Mouse (Mus musculus) MEL (cell line): ENCODE measurements around the gene Wnt7b. TPM values are rescaled to one million over a fixed set of nuclear protein-coding genes. Genes with fewer than 3 reads are reported as not detected.
A peak's percentile ranks its signal among the peaks of the same experiment; 100 is the strongest.

Experiments
- DNase-seq: peaks from one replicate; pipeline ENCODE4 v3.0.0; 2011; ENCODE audit warnings: low read depth, low spot score
- H3K27ac ChIP-seq: 2 replicates; pipeline ENCODE4 v1.5.1; 2012; ENCODE audit warnings: low read depth, mild to moderate bottlenecking, control low read depth, low read length, moderate library complexity; ENCODE audit not compliant: control insufficient read depth
- H3K27me3 ChIP-seq, 2 experiments: fragments of 150-350 bp in 1 of 2; sonication (generic) in 1 of 2; 2 replicates each; pipeline ENCODE4 v1.6.1; 2012; ENCODE audit warnings: low read length in 2 of 2, mild to moderate bottlenecking in 2 of 2, improper control_type of control experiment in 1 of 2, moderate library complexity in 1 of 2; ENCODE audit not compliant: insufficient read depth in 2 of 2, control insufficient read depth in 1 of 2
- H3K36me3 ChIP-seq, 2 experiments: 2 replicates each; pipeline ENCODE4 v1.6.1; 2012 to 2014; ENCODE audit warnings: low read length in 2 of 2, improper control_type of control experiment in 1 of 2, inconsistent platforms in 1 of 2, mild to moderate bottlenecking in 1 of 2; ENCODE audit not compliant: insufficient read depth in 2 of 2, control insufficient read depth in 1 of 2
- H3K4me1 ChIP-seq, 2 experiments: fragments of 150-350 bp in 1 of 2; sonication (generic) in 1 of 2; 2 replicates each; pipeline ENCODE4 v1.6.1; 2012; ENCODE audit warnings: low read length in 2 of 2, improper control_type of control experiment in 1 of 2, mild to moderate bottlenecking in 1 of 2; ENCODE audit not compliant: insufficient read depth in 2 of 2, control insufficient read depth in 1 of 2
- H3K4me3 ChIP-seq, 2 experiments: fragments of 150-350 bp in 1 of 2; sonication (generic) in 1 of 2; 2 replicates each; pipeline ENCODE4 v1.5.1; 2012; ENCODE audit warnings: low read depth in 2 of 2, low read length in 2 of 2, mild to moderate bottlenecking in 2 of 2, moderate library complexity in 2 of 2, control low read depth in 1 of 2, improper control_type of control experiment in 1 of 2; ENCODE audit not compliant: control insufficient read depth in 1 of 2, insufficient read depth in 1 of 2
- H3K79me2 ChIP-seq: 2 replicates; pipeline ENCODE4 v1.6.1; 2012; ENCODE audit warnings: mild to moderate bottlenecking, low read length, moderate library complexity; ENCODE audit not compliant: control insufficient read depth, poor library complexity, insufficient read depth
- H3K9ac ChIP-seq: 2 replicates; pipeline ENCODE4 v1.6.1; 2012; ENCODE audit warnings: low read depth, mild to moderate bottlenecking, control low read depth, low read length, moderate library complexity; ENCODE audit not compliant: control insufficient read depth, poor library complexity, severe bottlenecking
- H3K9me3 ChIP-seq: fragments of 150-350 bp; sonication (generic); replicated peaks from 2 replicates; pipeline ENCODE4 v1.6.1; 2012; ENCODE audit warnings: mild to moderate bottlenecking, low read length, improper control_type of control experiment, moderate library complexity; ENCODE audit not compliant: insufficient read depth
- CTCF ChIP-seq, 3 experiments: IDR thresholded peaks in 2 of 3; conservative IDR thresholded peaks in 1 of 3; 2 replicates each; pipeline ENCODE4 v1.5.1; 2011 to 2012; ENCODE audit warnings: low read length in 3 of 3, low read depth in 2 of 3, mild to moderate bottlenecking in 2 of 3, improper control_type of control experiment in 1 of 3, inconsistent platforms in 1 of 3, mixed read lengths in 1 of 3, moderate library complexity in 1 of 3; ENCODE audit not compliant: control insufficient read depth in 1 of 3, insufficient read depth in 1 of 3, poor library complexity in 1 of 3, severe bottlenecking in 1 of 3
- E2F4 ChIP-seq: IDR thresholded peaks from 2 replicates; pipeline ENCODE4 v1.6.1; 2011; ENCODE audit warnings: low read depth, low read length, improper control_type of control experiment, borderline replicate concordance
- ELF1 ChIP-seq: IDR thresholded peaks from 2 replicates; pipeline ENCODE4 v1.6.1; 2014; ENCODE audit warnings: low read depth, mild to moderate bottlenecking, inconsistent platforms, low read length, improper control_type of control experiment, moderate library complexity
- EP300 ChIP-seq, 2 experiments: IDR thresholded peaks; 2 replicates each; pipeline ENCODE4 v1.6.1; 2011; ENCODE audit warnings: improper control_type of control experiment in 2 of 2, low read length in 2 of 2, low read depth in 1 of 2, mild to moderate bottlenecking in 1 of 2
- GABPA ChIP-seq: IDR thresholded peaks from 2 replicates; pipeline ENCODE4 v1.6.1; 2012; ENCODE audit warnings: low read depth, mild to moderate bottlenecking, inconsistent platforms, low read length, improper control_type of control experiment, moderate library complexity
- GATA1 ChIP-seq: IDR thresholded peaks from 2 replicates; pipeline ENCODE4 v1.6.1; 2011; ENCODE audit warnings: low read depth, low read length, improper control_type of control experiment
- HCFC1 ChIP-seq: IDR thresholded peaks from 2 replicates; pipeline ENCODE4 v1.6.1; 2012; ENCODE audit warnings: low read depth, mild to moderate bottlenecking, inconsistent platforms, low read length, improper control_type of control experiment, moderate library complexity
- JUND ChIP-seq: IDR thresholded peaks from 2 replicates; pipeline ENCODE4 v1.6.1; 2011; ENCODE audit warnings: low read depth, mild to moderate bottlenecking, improper control_type of control experiment, low read length
- MAFK ChIP-seq: IDR thresholded peaks from 2 replicates; pipeline ENCODE4 v1.6.1; 2011; ENCODE audit warnings: low read depth, mild to moderate bottlenecking, low read length, improper control_type of control experiment, borderline replicate concordance
- MAX ChIP-seq: IDR thresholded peaks from 2 replicates; pipeline ENCODE4 v1.6.1; 2011; ENCODE audit warnings: low read length, improper control_type of control experiment
- MAZ ChIP-seq: IDR thresholded peaks from 2 replicates; pipeline ENCODE4 v1.6.1; 2012; ENCODE audit warnings: low read depth, mild to moderate bottlenecking, inconsistent platforms, low read length, improper control_type of control experiment
- MYC ChIP-seq: IDR thresholded peaks from 2 replicates; pipeline ENCODE4 v1.6.1; 2011; ENCODE audit warnings: low read depth, mild to moderate bottlenecking, low read length, improper control_type of control experiment, moderate library complexity
- POLR2AphosphoS2 ChIP-seq: IDR thresholded peaks from 2 replicates; pipeline ENCODE4 v1.6.1; 2011; ENCODE audit warnings: low read length, improper control_type of control experiment
- RAD21 ChIP-seq: IDR thresholded peaks from 2 replicates; pipeline ENCODE4 v1.6.1; 2011; ENCODE audit warnings: mild to moderate bottlenecking, low read depth, low read length, improper control_type of control experiment
- TAL1 ChIP-seq: IDR thresholded peaks from 2 replicates; pipeline ENCODE4 v1.6.1; 2012; ENCODE audit warnings: mild to moderate bottlenecking, inconsistent platforms, low read length, moderate library complexity, mixed read lengths
- ZMIZ1 ChIP-seq: IDR thresholded peaks from 2 replicates; pipeline ENCODE4 v1.6.1; 2012; ENCODE audit warnings: low read depth, mild to moderate bottlenecking, inconsistent platforms, low read length, improper control_type of control experiment, moderate library complexity
- ZNF384 ChIP-seq: IDR thresholded peaks from 2 replicates; pipeline ENCODE4 v1.6.1; 2012; ENCODE audit warnings: low read depth, mild to moderate bottlenecking, inconsistent platforms, low read length, improper control_type of control experiment
- polyA plus RNA-seq, 2 experiments: library from polyadenylated mRNA; stranded (reverse) in 1 of 2; unstranded in 1 of 2; fragments of >175 nt in 1 of 2; fragments of >200 nt in 1 of 2; gene quantifications; 2 replicates each; pipeline versions ENCODE4 v1.2.1 to v1.2.4; 2012; ENCODE audit warnings: low replicate concordance in 2 of 2, low read depth in 1 of 2; ENCODE audit not compliant: insufficient read length in 2 of 2, insufficient read depth in 1 of 2, missing spikeins in 1 of 2
- total RNA-seq: library from RNA; depleted of rRNA; stranded (reverse); fragments of 300-350 nt; gene quantifications from 2 replicates; pipeline ENCODE4 v1.2.3, GENCODE M21; 2012

The Wnt7b gene
- total and polyA plus RNA-seq, 3 experiments: not detected

DNA sequence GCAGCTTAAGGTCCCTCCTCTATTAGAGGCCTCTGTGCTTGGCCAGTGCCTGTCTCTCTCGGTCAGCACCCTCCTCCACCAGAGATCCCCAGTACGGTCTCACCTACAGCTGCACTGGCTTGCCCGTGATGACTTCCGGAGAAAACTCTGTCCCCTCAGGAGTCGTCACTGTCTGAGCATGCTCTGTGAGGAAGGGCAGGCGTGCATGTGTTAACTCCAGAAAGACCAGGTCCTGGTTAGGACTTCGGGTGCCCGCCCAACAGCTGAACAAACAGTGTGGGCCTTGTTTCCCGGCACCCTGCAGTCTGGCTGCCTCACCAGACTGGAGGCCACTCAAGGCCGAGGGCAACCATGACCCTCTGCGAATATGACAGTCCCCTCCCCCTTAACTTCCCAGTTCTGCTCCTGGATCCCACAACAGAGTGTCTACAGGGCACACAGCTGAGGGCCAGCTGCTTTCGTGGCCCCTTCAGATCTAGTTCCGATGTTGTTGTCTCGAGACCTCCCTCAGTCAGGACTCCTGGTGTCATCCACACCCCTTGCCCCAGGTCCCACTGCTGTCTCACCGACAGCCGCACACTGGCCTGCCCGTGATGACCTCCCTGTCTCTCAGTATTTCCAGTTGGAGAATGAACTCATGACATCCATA lies 23.8 kb upstream of the Wnt7b start:
- H3K9ac ChIP-seq: no peak overlapping the region
- H3K79me2 ChIP-seq: no peaks in the 10 kb centered on the region
- TF ChIP-seq POLR2AphosphoS2 (no peak), RAD21 (no peak), EP300 (IDR thresholded peaks at IDR 0.05; ENCODE audit: low read depth in 1 of 2, low read length in 2 of 2) (no peak), GABPA (no peak), E2F4 (no peak), CTCF (IDR thresholded peaks at IDR 0.05 in 2 of 3, conservative IDR thresholded peaks at IDR 0.05 in 1 of 3; ENCODE audit: control insufficient read depth in 1 of 3, insufficient read depth in 1 of 3, low read depth in 2 of 3, low read length in 3 of 3, poor library complexity in 1 of 3, severe bottlenecking in 1 of 3) (no peak), ZMIZ1 (no peak), ELF1 (no peak), JUND (no peak)
- H3K4me3 ChIP-seq: no peak overlapping the region
- H3K4me1 ChIP-seq: no peaks in the 10 kb centered on the region
- no peaks in the 10 kb centered on the region for H3K27me3 ChIP-seq
- no peaks in the 10 kb centered on the region for H3K9me3 ChIP-seq
- DNase-seq: no peak
- H3K36me3 ChIP-seq: no peaks in the 10 kb centered on the region
- no peak overlapping the region for H3K27ac ChIP-seq

DNA sequence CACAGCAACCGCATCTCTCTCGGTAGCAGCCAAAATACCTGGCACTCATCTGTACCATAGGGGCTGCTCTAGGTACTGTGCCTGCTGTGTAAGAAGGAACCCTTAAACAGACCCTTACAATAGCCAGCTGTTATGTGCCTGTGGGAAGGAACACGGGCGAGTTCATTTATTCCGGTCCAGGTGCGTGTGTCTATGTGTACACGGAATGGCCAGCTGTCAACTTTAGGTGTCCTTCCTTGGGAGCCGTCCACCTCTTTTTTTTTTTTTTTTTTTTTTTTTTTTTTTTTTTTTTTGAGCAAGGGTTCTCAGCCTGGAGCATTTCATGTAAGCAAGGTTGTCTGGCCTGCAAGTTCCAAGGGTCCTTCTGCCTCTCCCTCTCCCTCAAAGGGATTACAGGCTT lies 22.7 kb upstream of the Wnt7b start:
- no peaks in the 10 kb centered on the region for H3K9me3 ChIP-seq
- no peak overlapping the region for H3K27ac ChIP-seq
- H3K4me3 ChIP-seq: no peak overlapping the region
- H3K79me2 ChIP-seq: no peaks in the 10 kb centered on the region
- no peaks in the 10 kb centered on the region for H3K4me1 ChIP-seq
- H3K9ac ChIP-seq: no peak overlapping the region
- no peaks in the 10 kb centered on the region for H3K36me3 ChIP-seq
- TF ChIP-seq MAFK (no peak), ZNF384 (0 out of 2 replicates have a peak, but pooled peaks have one; percentile 10)
- H3K27me3 ChIP-seq: no peaks in the 10 kb centered on the region
- DNase-seq: no peak

DNA sequence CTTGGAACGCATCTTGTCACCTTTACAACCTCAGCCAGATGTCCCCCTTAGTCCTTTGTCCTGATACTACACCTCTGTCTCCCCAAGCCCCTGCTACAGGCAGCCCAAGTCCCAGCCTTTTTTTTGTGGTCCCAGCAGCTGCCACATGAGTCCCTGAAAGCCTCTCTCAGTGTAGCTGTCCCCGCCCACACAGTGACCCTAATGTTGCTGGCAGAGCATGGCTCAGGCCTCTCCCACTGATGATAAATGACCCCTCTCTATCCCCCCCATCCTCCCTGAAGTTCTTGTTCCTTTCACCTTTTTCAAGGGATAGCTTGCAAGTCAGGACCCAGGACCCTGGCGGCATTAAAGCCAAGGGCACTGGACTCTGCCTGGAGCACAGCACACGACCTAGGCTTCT lies 22.2 kb upstream of the Wnt7b start:
- no peak for DNase-seq
- TF ChIP-seq TAL1: no peak
- TF ChIP-seq GATA1: no peak
- no peak for TF ChIP-seq MAX
- TF ChIP-seq MAZ: no peak
- TF ChIP-seq HCFC1: no peak
- no peak for TF ChIP-seq MYC
- TF ChIP-seq, all 39 proteins: peak for 0
- no peak overlapping the region for H3K4me3 ChIP-seq
- H3K9ac ChIP-seq: no peak overlapping the region
- H3K36me3 ChIP-seq: no peaks in the 10 kb centered on the region
- no peak overlapping the region for H3K27ac ChIP-seq
- H3K9me3 ChIP-seq: no peaks in the 10 kb centered on the region
- H3K27me3 ChIP-seq: no peaks in the 10 kb centered on the region
- H3K79me2 ChIP-seq: no peaks in the 10 kb centered on the region
- no peaks in the 10 kb centered on the region for H3K4me1 ChIP-seq
